Mouse (Mus musculus) olfactory bulb, adult 2 months (tissue): ENCODE results near the gene Ccdc33.

ENCODE experiments used
- CTCF ChIP-seq: fragments of 200-500 bp; IDR thresholded peaks from 2 replicates; pipeline ENCODE4 v1.5.1; 2012; ENCODE audit warnings: low read depth, mild to moderate bottlenecking, low read length, moderate library complexity; ENCODE audit not compliant: insufficient read depth
- POLR2A ChIP-seq: fragments of 200-500 bp; IDR thresholded peaks from 2 replicates; pipeline ENCODE4 v1.6.1; 2012; ENCODE audit warnings: mild to moderate bottlenecking, low read depth, low read length, moderate library complexity; ENCODE audit not compliant: insufficient read depth

DNA sequence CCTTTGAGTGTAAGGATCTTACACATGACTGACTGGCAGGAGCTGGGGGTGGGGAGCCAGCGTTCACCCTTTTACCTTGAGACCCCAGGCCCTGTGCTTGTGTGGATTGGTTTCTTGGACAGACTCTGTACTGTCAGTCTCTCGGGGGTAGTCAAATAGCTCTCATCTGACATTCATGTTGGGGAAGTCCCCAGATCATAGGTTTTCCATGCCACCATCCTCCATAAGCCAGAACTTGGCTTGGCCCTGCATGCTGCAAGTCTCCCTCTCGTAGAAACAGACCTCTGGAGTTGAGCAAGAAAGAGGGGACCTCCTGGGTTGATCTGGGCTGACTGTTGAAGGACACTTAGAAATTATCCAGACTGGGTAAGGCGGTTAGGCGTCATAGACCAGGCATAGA is 100.2 kb downstream of the Ccdc33 start:
- TF ChIP-seq CTCF (no peak), POLR2A (no peak)
